ENCODE assay signal across 9 mouse cellular contexts in the genomic region with DNA sequence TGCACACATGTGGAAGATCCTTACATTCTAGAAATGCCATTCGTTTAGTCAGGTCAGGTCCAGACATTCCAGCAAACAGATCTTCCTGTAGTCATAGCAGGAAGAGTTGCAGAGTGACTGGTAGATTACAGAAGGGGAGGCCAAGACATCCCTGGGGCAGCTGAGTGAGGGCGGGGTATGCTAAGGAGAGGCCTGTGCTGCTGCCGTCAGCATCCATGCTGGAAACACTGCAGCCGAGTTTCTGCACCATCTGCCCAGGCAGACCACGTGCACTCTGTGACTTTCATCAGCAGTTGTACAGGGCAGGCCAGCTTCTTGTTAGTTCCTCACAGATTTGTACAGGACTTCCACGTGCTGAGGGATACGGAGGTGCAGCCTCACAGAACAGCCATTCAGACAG. TPM values are rescaled to one million over a fixed set of nuclear protein-coding genes. Genes with fewer than 3 reads are reported as not detected.
DNase-seq lines count a peak whose midpoint lies in the region; ATAC-seq and TF ChIP-seq lines count a peak whose summit lies in the region.
"Had no signal": no experiment of that assay in that cellular context is flagged by ENCODE, and none has a peak within 500 bp of the region (broad histone marks: within the 10 kb centered on the region; RNA-seq: fewer than 3 reads in every experiment).

No protein-coding gene starts in this region.

- H3K4me1 ChIP-seq in intestine, embryonic 15.5 days (replicated peaks): 0 out of 2 replicates have a peak, but pooled peaks cover 5% of the 10 kb centered on the region
- no peaks in the 10 kb centered on the region for H3K4me1 ChIP-seq in intestine, postnatal 0 days (replicated peaks; ENCODE audit: control insufficient read depth, insufficient read depth, low read length)

- H3K9me3 ChIP-seq in intestine, embryonic 15.5 days: no peaks in the 10 kb centered on the region
- no peaks in the 10 kb centered on the region for H3K9me3 ChIP-seq in intestine, postnatal 0 days (ENCODE audit: control insufficient read depth)
- H3K9me3 ChIP-seq: G1E had no signal

- WGBS in intestine, embryonic 15.5 days: 52% methylated on average over 7 of the region's 7 CpGs
- 54% methylated on average over 7 of the region's 7 CpGs for WGBS in intestine, postnatal 0 days

- no peak overlapping the region for H3K4me2 ChIP-seq in intestine, embryonic 15.5 days (replicated peaks)
- no peak overlapping the region for H3K4me2 ChIP-seq in intestine, postnatal 0 days (replicated peaks; ENCODE audit: low read depth)

- no peak for TF ChIP-seq CTCF in intestine, postnatal 0 days (IDR thresholded peaks at IDR 0.05; ENCODE audit: low read depth)

- H3K27ac ChIP-seq in intestine, embryonic 15.5 days: no peak overlapping the region
- H3K27ac ChIP-seq in intestine, postnatal 0 days (ENCODE audit: low read depth, low read length): no peak overlapping the region

- no peak overlapping the region for H3K4me3 ChIP-seq in intestine, embryonic 15.5 days (replicated peaks)
- H3K4me3 ChIP-seq in intestine, postnatal 0 days (ENCODE audit: low read depth, low read length): no peak overlapping the region

- H3K9ac ChIP-seq in intestine, embryonic 15.5 days: no peak overlapping the region
- H3K9ac ChIP-seq in intestine, postnatal 0 days (ENCODE audit: low read depth, low read length): no peak overlapping the region

- H3K36me3 ChIP-seq in intestine, embryonic 15.5 days: no peaks in the 10 kb centered on the region
- 0 out of 2 replicates have a peak, but pooled peaks cover 4% of the 10 kb centered on the region for H3K36me3 ChIP-seq in intestine, postnatal 0 days (ENCODE audit: control insufficient read depth, insufficient read depth)

- H3K27me3 ChIP-seq in intestine, embryonic 15.5 days (replicated peaks): no peaks in the 10 kb centered on the region
- no peaks in the 10 kb centered on the region for H3K27me3 ChIP-seq in intestine, postnatal 0 days (replicated peaks; ENCODE audit: control insufficient read depth, insufficient read depth, low read length)

- DNase-seq in gastrocnemius, postnatal 10 days: peak; percentile 22
- DNase-seq in layer of hippocampus, postnatal 36 days: peak; percentile 58 to 66
- DNase-seq in urinary bladder, postnatal 4 days (ENCODE audit: low spot score in 2 of 2): no peak
- DNase-seq in adipocyte (ENCODE audit: low spot score): no peak
- no peak for DNase-seq in neural tube, embryonic 10.5 days (ENCODE audit: extremely low spot score, low spot score)

- ATAC-seq in intestine, embryonic 15.5 days: peak; percentile 28; the same call in 1 of the 2 replicates
- no peak for ATAC-seq in intestine, postnatal 0 days
- ATAC-seq in cerebellum, adult (ENCODE audit: insufficient number of reproducible peaks, low FRiP score, low TSS enrichment): peak; percentile 28; the same call in 1 of the 2 replicates

RNA-seq across cellular contexts. Expression of a gene that starts 17.8 kb away (rescaled TPM):
- 4.9 and 6.6 TPM in 2 replicates for polyA plus RNA-seq in intestine, embryonic 15.5 days (2015; fragmentation: Nextera tagmentation; extraction: Ambion mirVana)
- polyA plus RNA-seq in intestine, postnatal 0 days (2015; fragmentation: Nextera tagmentation; extraction: Ambion mirVana): 5.1 and 5.7 TPM in 2 replicates
- 10 to 100 TPM in 1 of 2 experiments, 1 to 10 TPM in 1; 5.9 to 10.8 TPM for total RNA-seq in gastrocnemius, postnatal 10 days (2021)
- 10 to 100 TPM; 44.9 to 46.0 TPM for total RNA-seq in layer of hippocampus, postnatal 36 days (2021)

RNA-seq across cellular contexts. Expression of a gene that starts 22.1 kb away (rescaled TPM):
- 40.4 and 40.5 TPM in 2 replicates for polyA plus RNA-seq in intestine, embryonic 15.5 days (2015; fragmentation: Nextera tagmentation; extraction: Ambion mirVana)
- 16.7 and 17.0 TPM in 2 replicates for polyA plus RNA-seq in intestine, postnatal 0 days (2015; fragmentation: Nextera tagmentation; extraction: Ambion mirVana)
- total RNA-seq in gastrocnemius, postnatal 10 days (2021): 1 to 10 TPM; 4.9 to 7.1 TPM
- 10 to 100 TPM; 24.1 to 26.4 TPM for total RNA-seq in layer of hippocampus, postnatal 36 days (2021)

Comparison
In these comparisons a context has a peak if more than half of its experiments do, and no peak if none do; other contexts are left out.
1. DNase-seq: peak in gastrocnemius, postnatal 10 days (single experiment) and layer of hippocampus, postnatal 36 days (2 of 2); none in urinary bladder, postnatal 4 days (0 of 2), adipocyte (single experiment) and neural tube, embryonic 10.5 days (single experiment).